Mouse (Mus musculus) small intestine, adult 2 months (tissue): ENCODE data around the gene Rbbp6. TPM values are rescaled to one million over a fixed set of nuclear protein-coding genes. Genes with fewer than 3 reads are reported as not detected.

ENCODE experiments used
- H3K27ac ChIP-seq: fragments of 200-500 bp; 2 replicates; pipeline ENCODE4 v1.5.1; 2012; ENCODE audit warnings: low read depth, low read length, control low read depth, inconsistent platforms; ENCODE audit not compliant: insufficient read depth
- H3K27me3 ChIP-seq: fragments of 200-500 bp; 2 replicates; pipeline ENCODE4 v1.6.1; 2012; ENCODE audit warnings: mild to moderate bottlenecking, moderate library complexity, low read length, inconsistent platforms; ENCODE audit not compliant: control insufficient read depth, insufficient read depth
- H3K36me3 ChIP-seq: fragments of 200-500 bp; 2 replicates; pipeline ENCODE4 v1.6.1; 2012; ENCODE audit warnings: mild to moderate bottlenecking, low read length, control low read depth, inconsistent platforms; ENCODE audit not compliant: control insufficient read depth, insufficient read depth
- H3K4me1 ChIP-seq: fragments of 200-500 bp; 2 replicates; pipeline ENCODE4 v1.6.1; 2012; ENCODE audit warnings: low read length, inconsistent platforms, mixed read lengths; ENCODE audit not compliant: control insufficient read depth, insufficient read depth, insufficient read length
- H3K4me3 ChIP-seq: fragments of 200-500 bp; 2 replicates; pipeline ENCODE4 v1.5.1; 2012; ENCODE audit warnings: low read depth, mild to moderate bottlenecking, control low read depth, inconsistent platforms, low read length, moderate library complexity
- CTCF ChIP-seq: fragments of 200-500 bp; IDR thresholded peaks from 2 replicates; pipeline ENCODE4 v1.5.1; 2012; ENCODE audit warnings: low read depth, mild to moderate bottlenecking, control low read depth, inconsistent platforms, low read length, moderate library complexity, mixed read lengths; ENCODE audit not compliant: insufficient replicate concordance, insufficient read length; ENCODE audit errors: extremely low read depth
- POLR2A ChIP-seq: fragments of 200-500 bp; IDR thresholded peaks from 2 replicates; pipeline ENCODE4 v1.6.1; 2012; ENCODE audit warnings: low read depth, mild to moderate bottlenecking, control low read depth, inconsistent platforms, low read length, moderate library complexity
- WGBS: fragments of 180-500 bp; shearing (Covaris S2); methylation state at CpG from one replicate; pipeline ENCODE4 v1.1.7; 2018; 5-methylcytosine and 5-hydroxymethylcytosine counted together
- polyA plus RNA-seq: library from polyadenylated mRNA; depleted of rRNA; stranded (reverse); fragments of >200 nt; gene quantifications from 2 replicates; pipeline ENCODE4 v1.2.3, GENCODE M21; 2012; rRNA removed

Gene Rbbp6
- polyA plus RNA-seq, 1 experiment: 4.6 TPM

DNA sequence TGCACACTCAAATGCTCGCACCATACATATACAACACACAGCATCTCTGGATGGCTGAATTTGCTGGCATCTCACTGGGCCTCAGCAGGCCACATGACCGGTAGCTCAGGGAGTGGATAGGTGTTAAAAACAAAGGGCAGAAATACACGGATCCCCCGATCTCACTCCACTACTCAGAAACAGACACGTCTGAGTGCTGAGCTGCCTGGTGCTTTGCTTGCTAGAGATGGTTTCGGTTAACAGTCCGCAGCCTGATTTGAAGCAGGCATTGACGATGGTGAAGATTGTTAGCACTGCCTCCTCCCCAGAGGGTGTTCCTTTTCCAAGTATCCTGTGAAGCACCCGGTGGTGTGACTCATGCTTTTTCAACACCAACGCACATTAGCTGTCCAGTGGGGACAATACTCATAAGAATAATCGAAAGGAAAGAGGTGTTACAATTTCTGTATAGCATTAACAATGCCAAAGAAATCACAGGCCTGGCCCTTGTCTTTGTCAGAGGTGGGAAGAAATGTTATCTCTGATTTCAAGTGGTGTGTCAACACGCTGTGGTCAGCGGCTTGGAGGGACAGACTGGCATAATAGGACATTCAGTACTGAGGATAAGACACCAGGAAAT lies 81.1 kb downstream of the Rbbp6 start:
- Histone ChIP-seq H3K27ac (no peak overlapping the region), H3K4me3 (no peak overlapping the region), H3K27me3 (no peaks in the 10 kb centered on the region), H3K4me1 (no peaks in the 10 kb centered on the region), H3K36me3 (no peaks in the 10 kb centered on the region)
- 64% methylated on average over 13 of the region's 13 CpGs for WGBS
- TF ChIP-seq POLR2A (no peak), CTCF (no peak)

Other genes starting within 250 kb of the Rbbp6 start
- gene Tnrc6a, start 158.2 kb downstream of the Rbbp6 start, polyA plus RNA-seq: 19.4 and 33.7 TPM in 2 replicates
- 61.4 and 204 TPM in 2 replicates for gene Slc5a11, start 249.1 kb downstream of the Rbbp6 start, polyA plus RNA-seq